Mouse (Mus musculus): ENCODE data around the gene Rab11b.

Rab11b gene

GRCm38 (mm10) chr17:33760255-33761165 lies at the start of gene Rab11b:
Rab11b (minus strand) TSS chr17:33760530.
- peak; percentile 100 for DNase-seq (ENCODE audit: low read depth, low spot score)
- H3K27me3 ChIP-seq (ENCODE audit: control insufficient read depth, insufficient read depth, low read length, poor library complexity, severe bottlenecking): no peaks in the 10 kb centered on the region
- no peaks in the 10 kb centered on the region for H3K36me3 ChIP-seq (ENCODE audit: control insufficient read depth, insufficient read depth, low read length, poor library complexity, severe bottlenecking)

DNA sequence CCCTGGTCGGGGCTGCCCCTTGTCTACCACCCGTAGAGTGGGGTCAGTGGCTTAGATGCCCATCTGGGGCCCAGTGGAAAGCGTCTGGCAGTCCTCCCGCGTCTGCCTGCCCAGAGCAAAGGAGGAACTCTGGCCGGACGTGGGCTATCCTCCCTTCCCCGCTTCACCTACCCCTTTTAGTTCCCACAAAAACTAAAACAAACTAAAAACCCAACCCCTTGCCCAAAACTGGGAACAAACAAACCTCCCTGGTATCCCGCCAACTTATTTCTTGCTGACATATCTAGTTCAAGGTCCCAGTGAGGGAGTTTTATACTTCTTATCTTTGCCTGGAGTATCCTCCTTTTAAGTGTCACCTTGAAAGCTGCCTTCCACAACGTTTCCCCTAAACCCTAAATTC lies 47.9 kb upstream of the Rab11b start:
- H3K27me3 ChIP-seq (ENCODE audit: control insufficient read depth, insufficient read depth, low read length, poor library complexity, severe bottlenecking): no peaks in the 10 kb centered on the region
- no peaks in the 10 kb centered on the region for H3K36me3 ChIP-seq (ENCODE audit: control insufficient read depth, insufficient read depth, low read length, poor library complexity, severe bottlenecking)
- DNase-seq (ENCODE audit: low read depth, low spot score): no peak

GRCm38 (mm10) chr17:33807181-33807888 lies 47.0 kb upstream of the Rab11b start:
- H3K27me3 ChIP-seq (ENCODE audit: control insufficient read depth, insufficient read depth, low read length, poor library complexity, severe bottlenecking): no peaks in the 10 kb centered on the region
- no peaks in the 10 kb centered on the region for H3K36me3 ChIP-seq (ENCODE audit: control insufficient read depth, insufficient read depth, low read length, poor library complexity, severe bottlenecking)
- DNase-seq (ENCODE audit: low read depth, low spot score): no peak

- no peaks in the 10 kb centered on the region for H3K27me3 ChIP-seq (ENCODE audit: control insufficient read depth, insufficient read depth, low read length, poor library complexity, severe bottlenecking)
- DNase-seq (ENCODE audit: low read depth, low spot score): no peak
- H3K36me3 ChIP-seq (ENCODE audit: control insufficient read depth, insufficient read depth, low read length, poor library complexity, severe bottlenecking): no peaks in the 10 kb centered on the region
Observed at GRCm38 (mm10) chr17:33804745-33805144, 44.4 kb upstream of the Rab11b start.

GRCm38 (mm10) chr17:33804205-33804604 lies 43.9 kb upstream of the Rab11b start:
- H3K27me3 ChIP-seq (ENCODE audit: control insufficient read depth, insufficient read depth, low read length, poor library complexity, severe bottlenecking): no peaks in the 10 kb centered on the region
- no peak for DNase-seq (ENCODE audit: low read depth, low spot score)
- no peaks in the 10 kb centered on the region for H3K36me3 ChIP-seq (ENCODE audit: control insufficient read depth, insufficient read depth, low read length, poor library complexity, severe bottlenecking)

DNA sequence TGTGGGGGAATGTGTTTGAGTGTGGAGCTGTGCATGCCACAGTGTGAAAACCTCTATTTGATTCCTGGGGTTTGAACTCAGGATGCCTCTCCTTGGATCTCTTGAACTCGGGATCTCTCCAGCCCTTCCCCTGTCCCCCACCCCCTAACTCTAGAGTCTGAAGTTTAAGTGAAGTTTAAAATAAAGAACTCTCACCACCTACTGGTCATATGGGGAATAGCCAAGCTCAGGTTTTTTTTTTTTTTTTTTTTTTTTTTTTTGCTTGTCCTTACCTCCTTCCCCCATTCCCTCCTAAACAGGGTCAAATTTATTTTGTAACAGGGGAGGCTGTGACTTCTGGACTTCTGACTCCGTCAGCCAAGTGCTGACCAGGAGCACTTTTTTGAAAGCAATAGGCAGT lies 41.9 kb upstream of the Rab11b start:
- peak; percentile 50 for DNase-seq (ENCODE audit: low read depth, low spot score)
- H3K27me3 ChIP-seq (ENCODE audit: control insufficient read depth, insufficient read depth, low read length, poor library complexity, severe bottlenecking): no peaks in the 10 kb centered on the region
- no peaks in the 10 kb centered on the region for H3K36me3 ChIP-seq (ENCODE audit: control insufficient read depth, insufficient read depth, low read length, poor library complexity, severe bottlenecking)

DNA sequence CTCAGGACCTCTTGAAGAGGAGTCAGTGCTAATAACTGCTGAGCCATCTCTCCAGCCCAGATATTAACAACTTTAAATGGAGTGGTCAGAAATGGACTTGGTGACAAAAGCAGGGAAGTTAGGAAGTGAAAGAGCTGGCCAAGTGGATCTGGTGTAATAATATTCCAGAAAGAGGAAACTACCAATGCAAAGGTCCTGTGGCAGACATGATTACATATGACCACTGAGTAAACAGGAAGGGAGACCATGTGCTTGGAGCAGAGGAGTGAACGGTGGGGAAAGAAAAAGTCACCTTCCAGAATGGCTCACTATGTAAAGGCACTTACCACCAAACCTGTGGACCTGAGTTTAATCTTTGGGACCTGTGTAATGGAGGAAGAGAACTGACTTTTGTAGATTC lies 38.9 kb upstream of the Rab11b start:
- DNase-seq (ENCODE audit: low read depth, low spot score): no peak
- no peaks in the 10 kb centered on the region for H3K36me3 ChIP-seq (ENCODE audit: control insufficient read depth, insufficient read depth, low read length, poor library complexity, severe bottlenecking)
- H3K27me3 ChIP-seq (ENCODE audit: control insufficient read depth, insufficient read depth, low read length, poor library complexity, severe bottlenecking): no peaks in the 10 kb centered on the region

GRCm38 (mm10) chr17:33798306-33798705 lies 38.0 kb upstream of the Rab11b start:
- Histone ChIP-seq H3K36me3 (ENCODE audit: control insufficient read depth, insufficient read depth, low read length, poor library complexity, severe bottlenecking) (no peaks in the 10 kb centered on the region), H3K27me3 (ENCODE audit: control insufficient read depth, insufficient read depth, low read length, poor library complexity, severe bottlenecking) (no peaks in the 10 kb centered on the region)
- peak; percentile 35 for DNase-seq (ENCODE audit: low read depth, low spot score)

GRCm38 (mm10) chr17:33788732-33789131 lies 28.4 kb upstream of the Rab11b start:
- no peaks in the 10 kb centered on the region for H3K36me3 ChIP-seq (ENCODE audit: control insufficient read depth, insufficient read depth, low read length, poor library complexity, severe bottlenecking)
- H3K27me3 ChIP-seq (ENCODE audit: control insufficient read depth, insufficient read depth, low read length, poor library complexity, severe bottlenecking): no peaks in the 10 kb centered on the region; the same call in 1 of the 2 replicates
- DNase-seq (ENCODE audit: low read depth, low spot score): no peak

GRCm38 (mm10) chr17:33786375-33786774 lies 26.0 kb upstream of the Rab11b start:
- no peaks in the 10 kb centered on the region; the same call in 1 of the 2 replicates for H3K27me3 ChIP-seq (ENCODE audit: control insufficient read depth, insufficient read depth, low read length, poor library complexity, severe bottlenecking)
- no peak for DNase-seq (ENCODE audit: low read depth, low spot score)
- no peaks in the 10 kb centered on the region for H3K36me3 ChIP-seq (ENCODE audit: control insufficient read depth, insufficient read depth, low read length, poor library complexity, severe bottlenecking)

GRCm38 (mm10) chr17:33784939-33785338 lies 24.6 kb upstream of the Rab11b start:
- no peaks in the 10 kb centered on the region for H3K36me3 ChIP-seq (ENCODE audit: control insufficient read depth, insufficient read depth, low read length, poor library complexity, severe bottlenecking)
- H3K27me3 ChIP-seq (ENCODE audit: control insufficient read depth, insufficient read depth, low read length, poor library complexity, severe bottlenecking): no peaks in the 10 kb centered on the region; the same call in 1 of the 2 replicates
- no peak for DNase-seq (ENCODE audit: low read depth, low spot score)

DNA sequence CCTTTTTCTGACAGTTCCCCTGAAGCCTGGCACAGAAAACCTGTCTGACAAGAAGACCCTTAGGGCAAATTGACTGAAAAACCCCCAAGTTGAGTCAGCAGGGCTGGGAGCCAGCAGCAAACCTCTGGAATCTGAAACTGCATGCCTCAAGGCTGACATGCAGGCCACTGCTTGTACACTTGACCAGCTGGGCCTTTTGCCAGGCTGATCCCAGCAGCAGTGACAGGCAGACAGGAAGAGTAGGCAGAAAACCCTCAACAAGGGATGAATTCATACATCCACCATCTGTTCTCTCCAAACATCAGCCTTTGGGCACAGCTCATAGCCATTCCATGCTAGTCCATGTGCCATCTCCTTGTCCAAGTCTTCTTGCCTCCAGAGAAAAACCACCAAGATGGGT lies 23.1 kb upstream of the Rab11b start:
- DNase-seq (ENCODE audit: low read depth, low spot score): no peak
- Histone ChIP-seq H3K36me3 (ENCODE audit: control insufficient read depth, insufficient read depth, low read length, poor library complexity, severe bottlenecking) (no peaks in the 10 kb centered on the region), H3K27me3 (ENCODE audit: control insufficient read depth, insufficient read depth, low read length, poor library complexity, severe bottlenecking) (no peaks in the 10 kb centered on the region)

DNA sequence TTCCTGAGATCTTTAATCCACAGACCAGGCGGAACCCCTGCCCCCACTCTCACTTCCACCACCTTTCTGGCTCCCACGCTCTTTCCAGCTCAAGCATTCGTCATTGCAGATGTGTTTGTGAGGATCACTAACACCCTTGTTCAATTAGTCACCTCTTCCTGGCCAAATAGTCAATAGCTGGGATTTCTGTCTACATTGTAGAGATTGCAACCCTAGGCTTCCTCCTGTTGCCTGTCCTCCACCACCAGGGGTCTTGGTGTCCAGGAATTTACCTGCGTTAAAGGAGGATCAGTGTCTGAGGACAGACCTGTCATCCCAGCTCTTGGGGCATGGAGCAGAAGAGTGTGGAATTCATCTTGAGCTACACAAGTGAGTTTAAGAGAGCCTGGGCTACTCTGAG lies 21.7 kb upstream of the Rab11b start:
- Histone ChIP-seq H3K27me3 (ENCODE audit: control insufficient read depth, insufficient read depth, low read length, poor library complexity, severe bottlenecking) (no peaks in the 10 kb centered on the region), H3K36me3 (ENCODE audit: control insufficient read depth, insufficient read depth, low read length, poor library complexity, severe bottlenecking) (no peaks in the 10 kb centered on the region)
- DNase-seq (ENCODE audit: low read depth, low spot score): no peak

- Histone ChIP-seq H3K27me3 (ENCODE audit: control insufficient read depth, insufficient read depth, low read length, poor library complexity, severe bottlenecking) (no peaks in the 10 kb centered on the region), H3K36me3 (ENCODE audit: control insufficient read depth, insufficient read depth, low read length, poor library complexity, severe bottlenecking) (no peaks in the 10 kb centered on the region)
- peak; percentile 78 for DNase-seq (ENCODE audit: low read depth, low spot score)
Observed at GRCm38 (mm10) chr17:33781124-33781977, 21.0 kb upstream of the Rab11b start, which contains the start of gene Angptl4. Angptl4 (minus strand) TSS chr17:33781830.

Measured in splenic B cell, adult 2 months (primary cell).